Mouse (Mus musculus) brain, adult 2 months (tissue): ENCODE data around the gene Cited4.

Source experiments
- DNase-seq: peaks from one replicate; pipeline ENCODE4 v3.0.0; 2011; ENCODE audit warnings: low read depth, low spot score

The Cited4 gene

GRCm38 (mm10) chr4:120666358-120667024, at the start of gene Cited4:
Cited4 (plus strand) TSS chr4:120666572.
- DNase-seq = peak; percentile 97

DNA sequence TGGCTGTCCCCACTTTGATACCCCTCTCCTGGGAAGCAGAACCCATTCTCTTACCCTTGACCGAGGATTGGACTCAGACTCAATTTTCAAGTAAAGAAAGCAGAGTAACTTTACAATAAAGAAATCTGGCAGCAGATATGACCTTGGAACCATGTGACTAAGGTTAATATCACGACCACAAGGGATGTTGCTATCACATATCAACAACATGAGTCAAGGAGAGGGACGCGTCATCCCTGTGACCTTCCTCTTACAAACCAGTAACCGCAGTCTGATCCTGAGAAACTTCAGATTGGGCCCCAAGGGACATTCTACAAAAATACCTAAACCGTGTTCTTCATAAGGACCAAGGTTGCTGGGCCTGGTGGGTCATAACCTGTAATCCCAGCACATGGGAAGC, 38.6 kb upstream of the Cited4 start:
- no peak for DNase-seq

GRCm38 (mm10) chr4:120630218-120630931, 36.0 kb upstream of the Cited4 start:
- DNase-seq = no peak

GRCm38 (mm10) chr4:120631828-120632227, 34.5 kb upstream of the Cited4 start:
- DNase-seq = no peak

- peak; percentile 66 for DNase-seq
These were observed 31.0 kb upstream of the Cited4 start for GRCm38 (mm10) chr4:120635351-120635750.

- no peak for DNase-seq
These were observed 24.4 kb upstream of the Cited4 start for GRCm38 (mm10) chr4:120641946-120642345.

DNA sequence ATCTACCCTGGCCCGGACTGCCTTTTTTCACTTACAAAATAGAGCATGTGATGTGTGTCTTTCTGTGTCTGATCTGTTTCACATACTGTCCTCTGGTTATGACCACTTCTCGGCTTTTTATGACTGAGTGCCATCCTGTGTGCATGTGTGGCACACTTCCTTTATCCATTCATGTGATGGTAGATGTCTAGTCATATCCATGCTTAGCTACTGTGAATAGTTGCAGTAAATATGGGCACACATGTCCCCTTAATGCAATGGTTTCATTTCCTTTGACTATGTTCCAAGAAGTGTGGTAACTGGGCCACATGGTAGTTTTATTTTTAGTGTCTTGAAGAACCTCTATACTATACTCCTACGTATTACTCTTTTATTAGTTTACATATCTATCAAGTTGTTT, 22.5 kb upstream of the Cited4 start:
- no peak for DNase-seq

- DNase-seq = peak; percentile 74
These were observed 16.8 kb upstream of the Cited4 start for GRCm38 (mm10) chr4:120649369-120650207.

DNA sequence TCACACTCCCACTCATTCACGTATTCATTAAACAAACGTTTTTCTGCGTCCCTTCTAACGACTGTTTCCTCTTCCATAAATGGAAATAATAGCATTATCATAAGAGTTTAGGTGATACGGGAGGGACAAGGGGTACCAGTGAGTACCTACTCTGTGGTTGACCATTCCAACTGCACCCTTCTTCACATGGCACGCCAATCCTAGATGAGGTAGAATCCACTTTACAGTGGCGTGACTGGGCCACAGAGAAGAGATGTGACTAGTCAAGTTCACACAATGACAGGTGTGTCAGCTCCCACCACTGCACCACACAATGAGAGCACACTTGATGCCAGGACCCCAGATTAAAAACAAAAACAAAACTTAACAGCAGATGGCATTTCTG, 16.2 kb upstream of the Cited4 start:
- no peak for DNase-seq

DNA sequence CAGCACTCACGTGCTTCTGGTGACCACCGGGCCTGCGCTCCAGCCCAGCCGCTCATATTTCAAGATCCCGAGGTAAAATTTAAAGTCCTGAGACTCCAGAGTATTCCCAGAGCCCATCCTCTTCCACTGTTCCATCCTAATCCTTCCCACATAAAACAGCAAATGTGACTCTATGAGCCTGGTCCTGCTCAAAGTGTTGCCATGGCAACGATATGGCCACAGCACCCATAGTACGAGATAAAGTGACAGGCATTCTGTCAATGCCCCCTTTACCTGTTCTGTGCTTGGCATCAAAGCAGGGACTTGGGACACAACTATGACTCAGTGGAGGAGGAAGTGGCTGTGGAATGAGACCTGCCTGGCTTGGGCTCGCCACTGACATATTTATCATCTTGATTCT, 10.5 kb upstream of the Cited4 start:
- no peak for DNase-seq

- peak; percentile 88 for DNase-seq
These were observed 5.9 kb upstream of the Cited4 start for GRCm38 (mm10) chr4:120660485-120660884.

GRCm38 (mm10) chr4:120664601-120665000, 1.8 kb upstream of the Cited4 start:
- DNase-seq = peak; percentile 52

DNA sequence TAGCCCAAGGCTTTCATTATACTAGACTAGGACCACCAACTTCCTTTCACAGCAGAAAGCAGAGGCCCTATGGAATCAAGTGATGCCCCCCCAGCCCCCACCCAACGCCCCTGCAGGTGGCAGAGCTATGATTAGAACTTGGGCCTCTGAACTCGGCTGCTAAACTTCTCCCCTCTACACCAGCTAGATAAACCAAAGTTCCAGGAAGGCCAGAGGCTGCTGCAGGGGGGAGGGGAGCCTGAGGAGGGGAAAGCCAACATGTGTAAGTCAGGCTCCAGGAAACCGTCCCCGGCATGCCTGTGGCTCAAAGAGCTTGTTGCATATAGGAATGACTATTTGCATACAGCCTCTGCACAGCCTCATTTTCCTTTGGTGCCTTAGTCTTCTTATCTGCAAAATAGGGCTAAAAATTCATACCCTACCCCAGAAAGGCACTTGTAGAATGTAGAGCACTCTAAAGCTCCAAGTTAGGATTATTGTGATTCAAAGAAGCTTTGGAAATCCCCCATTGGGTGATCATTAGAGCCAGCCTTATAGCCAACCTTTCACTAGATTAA, 1.1 kb upstream of the Cited4 start:
- no peak for DNase-seq

GRCm38 (mm10) chr4:120665782-120666181, 590 bp upstream of the Cited4 start:
- no peak for DNase-seq

- peak; percentile 66 for DNase-seq
These were observed 701 bp downstream of the Cited4 start for GRCm38 (mm10) chr4:120667045-120667501.

DNA sequence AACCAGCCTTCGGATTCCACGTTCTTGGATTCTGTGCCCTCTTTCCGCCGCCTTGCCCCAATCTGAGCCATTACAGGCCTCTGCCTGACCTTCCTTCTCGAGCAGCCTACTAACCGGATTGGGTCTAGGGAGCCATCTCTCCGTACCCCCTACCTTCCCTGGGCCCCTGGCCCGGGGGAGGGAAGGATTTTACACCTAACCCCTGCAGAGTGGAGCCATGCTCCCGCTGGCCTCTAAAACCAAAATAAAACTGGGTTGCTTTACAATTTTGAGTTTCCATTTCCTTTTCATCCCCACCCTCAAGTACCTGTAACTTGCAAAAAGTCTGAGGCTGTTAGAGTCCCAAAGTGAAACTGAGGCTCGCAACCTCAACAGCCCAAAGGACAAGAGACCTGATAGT, 1.2 kb downstream of the Cited4 start:
- no peak for DNase-seq

GRCm38 (mm10) chr4:120668551-120668950, 2.2 kb downstream of the Cited4 start:
- DNase-seq = no peak

GRCm38 (mm10) chr4:120669585-120669984, 3.2 kb downstream of the Cited4 start:
- DNase-seq = no peak

DNA sequence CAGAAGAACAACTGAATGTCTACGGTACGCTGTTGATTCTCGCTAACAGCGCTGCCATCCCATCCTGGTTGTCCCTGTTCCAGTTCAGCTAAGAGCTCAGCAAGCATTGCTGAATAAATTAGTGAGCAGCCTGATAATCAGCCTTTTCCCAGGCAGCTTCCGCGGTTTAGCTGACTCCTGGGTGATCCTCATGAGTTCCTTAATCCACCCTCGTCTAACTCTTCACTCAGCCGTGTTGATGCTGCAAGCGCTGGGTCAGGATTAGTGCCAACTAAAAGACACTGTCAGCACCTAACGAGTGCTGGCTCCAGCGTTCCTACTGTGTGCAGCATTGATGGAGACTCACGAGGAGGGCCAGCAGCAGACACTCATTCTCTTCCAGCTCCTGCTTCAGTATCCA, 4.7 kb downstream of the Cited4 start:
- no peak for DNase-seq

DNA sequence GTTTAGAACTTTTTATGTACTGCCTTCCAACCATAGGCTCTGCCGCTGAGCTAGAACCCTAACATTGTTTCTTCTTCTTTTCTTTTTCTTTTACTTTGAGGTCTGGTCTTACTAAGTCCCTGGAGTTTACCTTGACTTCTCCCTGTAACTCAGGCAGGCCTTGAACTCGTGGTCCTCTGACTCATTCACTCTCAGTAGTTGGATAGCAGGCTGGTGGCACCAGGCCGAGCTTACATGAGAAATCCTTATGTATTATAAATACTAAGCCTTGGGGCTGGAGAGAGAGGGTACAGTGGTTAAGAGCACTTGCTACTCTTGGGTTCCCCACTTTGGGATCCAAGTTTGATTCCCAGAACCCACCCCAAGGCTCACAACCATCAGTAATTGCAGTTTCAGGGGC, 7.2 kb downstream of the Cited4 start:
- no peak for DNase-seq

DNA sequence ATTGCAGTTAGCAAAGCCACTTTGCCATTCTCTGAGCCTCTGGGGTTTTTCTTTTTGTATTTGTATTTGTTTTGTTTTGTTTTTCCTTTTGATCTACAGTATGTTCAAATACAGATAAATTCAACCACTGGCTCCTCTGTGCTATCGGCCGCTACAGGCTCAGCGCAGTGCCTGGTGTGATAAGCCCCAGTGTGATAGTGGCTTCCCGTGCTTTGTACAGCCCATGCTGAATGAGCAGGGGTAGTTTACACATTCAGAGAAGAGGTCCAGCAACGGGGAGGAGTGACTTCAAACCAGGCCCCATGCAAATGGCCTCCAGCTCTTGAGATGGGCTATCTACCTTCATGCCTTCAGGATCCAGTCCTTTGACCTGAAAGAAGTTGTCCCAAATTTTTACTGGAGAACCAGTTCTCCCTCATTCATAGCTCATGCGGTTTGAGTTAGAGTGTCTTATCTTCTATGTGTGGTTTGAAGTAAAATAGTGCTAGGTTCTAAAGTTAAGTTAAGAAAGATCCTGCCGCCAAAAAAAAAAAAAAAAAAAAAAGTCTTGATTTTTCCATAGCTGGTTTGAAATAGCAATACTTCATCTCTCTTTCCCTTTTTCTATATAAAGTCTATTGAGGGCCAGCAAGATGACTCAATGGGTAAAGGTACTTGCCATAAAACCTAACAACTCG, 8.5 kb downstream of the Cited4 start:
- no peak for DNase-seq
